Mouse (Mus musculus) neural tube, embryonic 11.5 days (tissue): ENCODE results near the gene Fbll1. TPM values are rescaled to one million over a fixed set of nuclear protein-coding genes. Genes with fewer than 3 reads are reported as not detected.
A peak's percentile ranks its signal among the peaks of the same experiment; 100 is the strongest.
"Not testable (repeated sequence)": the region's sequence is repeated elsewhere in the genome, so short reads cannot be mapped to it uniquely, and the experiment has no call there.

ENCODE experiments used
- ATAC-seq: fragments of 200-750 bp; cut with Nextera tagmentation; 2 replicates; pipeline ENCODE4 v1.8.0; 2017; ENCODE audit warnings: moderate number of reproducible peaks, mild to moderate bottlenecking, moderate TSS enrichment, moderate library complexity; ENCODE audit not compliant: insufficient read depth, low FRiP score, low TSS enrichment
- DNase-seq: peaks from one replicate; pipeline ENCODE4 v3.0.0-alpha.2; 2015; ENCODE audit warnings: low spot score
- H3K27ac ChIP-seq: fragments of 300-500 bp; sonication (generic); 2 replicates; pipeline ENCODE4 v1.5.1; 2014; ENCODE audit warnings: low read depth, mild to moderate bottlenecking, low read length
- H3K27me3 ChIP-seq: fragments of 300-500 bp; sonication (generic); 2 replicates; pipeline ENCODE4 v1.6.1; 2014; ENCODE audit warnings: mild to moderate bottlenecking, low read length, mixed read lengths; ENCODE audit not compliant: control insufficient read depth, insufficient read depth
- H3K36me3 ChIP-seq: fragments of 300-500 bp; sonication (generic); 2 replicates; pipeline ENCODE4 v1.6.1; 2014; ENCODE audit warnings: mild to moderate bottlenecking, low read length, moderate library complexity, mixed read lengths; ENCODE audit not compliant: control insufficient read depth, insufficient read depth
- H3K4me1 ChIP-seq: fragments of 300-500 bp; sonication (generic); 2 replicates; pipeline ENCODE4 v1.6.1; 2014; ENCODE audit warnings: low read length, mixed read lengths; ENCODE audit not compliant: control insufficient read depth, insufficient read depth
- H3K4me2 ChIP-seq: fragments of 300-500 bp; sonication (generic); 2 replicates; pipeline ENCODE4 v1.6.1; 2014; ENCODE audit warnings: low read depth, mild to moderate bottlenecking, moderate library complexity
- H3K4me3 ChIP-seq: fragments of 300-500 bp; sonication (generic); 2 replicates; pipeline ENCODE4 v1.5.1; 2014; ENCODE audit warnings: low read depth, low read length
- H3K9ac ChIP-seq: fragments of 300-500 bp; sonication (generic); 2 replicates; pipeline ENCODE4 v1.6.1; 2014; ENCODE audit warnings: mild to moderate bottlenecking, low read length
- H3K9me3 ChIP-seq: fragments of 300-500 bp; sonication (generic); 2 replicates; pipeline ENCODE4 v1.6.1; 2016; ENCODE audit warnings: low read length; ENCODE audit not compliant: control insufficient read depth
- WGBS: fragments of 180-500 bp; shearing (Covaris S2); extraction: QIAGEN DNeasy Blood & Tissue Kit; methylation state at CpG from one replicate; pipeline ENCODE4 v1.1.7; 2014; 5-methylcytosine and 5-hydroxymethylcytosine counted together
- polyA plus RNA-seq: library from polyadenylated mRNA; unstranded; fragments of >200 nt; fragmentation: Nextera tagmentation; extraction: Ambion mirVana; gene quantifications from 2 replicates; pipeline ENCODE4 v1.2.1, GENCODE M21; 2014

The Fbll1 gene
- polyA plus RNA-seq, 1 experiment from 2014 or later: 4.3 TPM

GRCm38 (mm10) chr11:35797751-35798494, 761 bp downstream of the Fbll1 start:
- H3K36me3 ChIP-seq: no peaks in the 10 kb centered on the region
- peak overlapping the region; percentile 48 for H3K9ac ChIP-seq
- ATAC-seq (peak; percentile 58; the same call in 1 of the 2 replicates), DNase-seq (peak; percentile 27)
- H3K4me3 ChIP-seq: peak overlapping the region; percentile 52
- no peaks in the 10 kb centered on the region; the same call in 1 of the 2 replicates for H3K4me1 ChIP-seq
- H3K4me2 ChIP-seq: peak overlapping the region; percentile 71
- H3K9me3 ChIP-seq: no peaks in the 10 kb centered on the region
- no peak overlapping the region for H3K27ac ChIP-seq
- WGBS: 3% methylated on average over 76 of the region's 86 CpGs
- H3K27me3 ChIP-seq: peaks cover 36% of the 10 kb centered on the region

GRCm38 (mm10) chr11:35792800-35793199, 5.9 kb downstream of the Fbll1 start:
- H3K4me1 ChIP-seq, DNase-seq, H3K27ac ChIP-seq, H3K9me3 ChIP-seq, H3K9ac ChIP-seq, H3K36me3 ChIP-seq, H3K4me2 ChIP-seq, H3K4me3 ChIP-seq, ATAC-seq: not testable (repeated sequence)
- H3K27me3 ChIP-seq: peaks cover 22% of the 10 kb centered on the region
- WGBS: 83% methylated on average over 5 of the region's 5 CpGs

GRCm38 (mm10) chr11:35788443-35788842, 10.2 kb downstream of the Fbll1 start:
- ATAC-seq (no peak), DNase-seq (no peak)
- H3K4me3 ChIP-seq: no peak overlapping the region
- H3K27me3 ChIP-seq: no peaks in the 10 kb centered on the region
- H3K9ac ChIP-seq: no peak overlapping the region
- WGBS: 71% methylated on average over 2 of the region's 2 CpGs
- peaks cover 15% of the 10 kb centered on the region for H3K36me3 ChIP-seq
- H3K27ac ChIP-seq: no peak overlapping the region
- H3K4me1 ChIP-seq: no peaks in the 10 kb centered on the region
- no peaks in the 10 kb centered on the region for H3K9me3 ChIP-seq
- no peak overlapping the region for H3K4me2 ChIP-seq

DNA sequence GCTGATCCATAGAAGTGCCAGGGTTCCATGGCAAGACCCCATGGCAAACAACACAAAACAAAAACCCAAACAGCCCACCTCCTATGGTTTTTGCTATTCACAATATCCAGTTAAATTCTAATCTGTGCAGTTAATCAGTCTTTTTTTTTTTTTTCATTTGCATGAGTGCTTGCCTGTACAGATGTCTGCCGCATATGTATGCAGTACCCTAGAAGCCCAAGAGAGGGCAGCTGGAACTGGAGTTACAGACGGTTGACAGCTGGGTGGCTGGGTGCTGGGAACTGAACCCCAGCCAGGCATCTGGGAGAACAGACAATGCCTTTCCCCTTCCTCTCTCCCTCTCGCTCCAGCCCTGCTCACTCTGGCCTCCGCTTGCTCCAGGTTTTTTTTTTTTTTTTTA, 14.1 kb downstream of the Fbll1 start:
- Histone ChIP-seq H3K27ac (no peak overlapping the region), H3K9me3 (no peaks in the 10 kb centered on the region), H3K36me3 (peaks cover 25% of the 10 kb centered on the region)

GRCm38 (mm10) chr11:35784002-35784401, 14.7 kb downstream of the Fbll1 start:
- Histone ChIP-seq H3K4me2 (no peak overlapping the region), H3K27me3 (no peaks in the 10 kb centered on the region), H3K27ac (no peak overlapping the region), H3K4me1 (no peaks in the 10 kb centered on the region), H3K9ac (no peak overlapping the region), H3K36me3 (peaks cover 29% of the 10 kb centered on the region), H3K4me3 (no peak overlapping the region), H3K9me3 (no peaks in the 10 kb centered on the region)
- DNase-seq (no peak), ATAC-seq (no peak)
- 98% methylated on average over 3 of the region's 3 CpGs for WGBS

More for the DNA sequence above, 14.1 kb downstream of the Fbll1 start:
- H3K9ac ChIP-seq: no peak overlapping the region
- DNase-seq (no peak), ATAC-seq (no peak)
- 97% methylated on average over 4 of the region's 4 CpGs for WGBS
- no peak overlapping the region for H3K4me2 ChIP-seq
- no peak overlapping the region for H3K4me3 ChIP-seq
- no peaks in the 10 kb centered on the region for H3K27me3 ChIP-seq
- H3K4me1 ChIP-seq: no peaks in the 10 kb centered on the region

DNA sequence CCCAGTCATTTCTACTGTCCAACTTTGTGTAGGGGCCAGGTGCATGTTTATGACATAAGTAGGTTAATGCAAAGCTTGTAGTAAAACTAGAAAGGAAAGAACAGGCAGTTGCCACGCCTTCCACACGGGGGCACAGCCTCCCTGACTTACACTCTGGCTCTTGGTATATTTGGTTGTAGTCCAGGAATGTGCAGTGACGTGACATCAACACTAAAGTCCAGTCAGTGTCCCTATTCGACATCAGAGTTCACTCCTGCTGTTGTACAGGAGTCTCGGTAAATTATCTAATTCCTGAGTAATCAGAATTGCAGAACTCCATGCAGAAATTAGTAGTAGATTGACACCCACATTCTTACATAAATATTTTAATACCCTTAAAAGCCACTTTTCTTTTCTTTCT, 15.6 kb downstream of the Fbll1 start:
- Histone ChIP-seq H3K27ac (no peak overlapping the region), H3K4me2 (no peak overlapping the region), H3K4me3 (no peak overlapping the region), H3K36me3 (peaks cover 31% of the 10 kb centered on the region), H3K9me3 (no peaks in the 10 kb centered on the region), H3K9ac (no peak overlapping the region), H3K4me1 (no peaks in the 10 kb centered on the region), H3K27me3 (no peaks in the 10 kb centered on the region)
- WGBS: 93% methylated on average over 5 of the region's 5 CpGs
- DNase-seq: no peak
- ATAC-seq: no peak

- no peak overlapping the region for H3K4me3 ChIP-seq
- no peak for ATAC-seq
- no peaks in the 10 kb centered on the region for H3K9me3 ChIP-seq
- 93% methylated on average over 3 of the region's 3 CpGs for WGBS
- no peak for DNase-seq
- no peak overlapping the region for H3K27ac ChIP-seq
- no peaks in the 10 kb centered on the region for H3K4me1 ChIP-seq
- no peak overlapping the region for H3K4me2 ChIP-seq
- no peaks in the 10 kb centered on the region for H3K27me3 ChIP-seq
- no peak overlapping the region for H3K9ac ChIP-seq
- peaks cover 31% of the 10 kb centered on the region for H3K36me3 ChIP-seq
Measured at GRCm38 (mm10) chr11:35782444-35782843, 16.2 kb downstream of the Fbll1 start.

- H3K4me3 ChIP-seq: no peak overlapping the region
- H3K9ac ChIP-seq: no peak overlapping the region
- no peak overlapping the region for H3K4me2 ChIP-seq
- DNase-seq (no peak), ATAC-seq (no peak)
- no peaks in the 10 kb centered on the region for H3K4me1 ChIP-seq
- H3K36me3 ChIP-seq: peaks cover 30% of the 10 kb centered on the region
- H3K9me3 ChIP-seq: no peaks in the 10 kb centered on the region
- H3K27ac ChIP-seq: no peak overlapping the region
- 90% methylated on average over 3 of the region's 3 CpGs for WGBS
- H3K27me3 ChIP-seq: no peaks in the 10 kb centered on the region
Measured at GRCm38 (mm10) chr11:35780336-35780735, 18.3 kb downstream of the Fbll1 start.

DNA sequence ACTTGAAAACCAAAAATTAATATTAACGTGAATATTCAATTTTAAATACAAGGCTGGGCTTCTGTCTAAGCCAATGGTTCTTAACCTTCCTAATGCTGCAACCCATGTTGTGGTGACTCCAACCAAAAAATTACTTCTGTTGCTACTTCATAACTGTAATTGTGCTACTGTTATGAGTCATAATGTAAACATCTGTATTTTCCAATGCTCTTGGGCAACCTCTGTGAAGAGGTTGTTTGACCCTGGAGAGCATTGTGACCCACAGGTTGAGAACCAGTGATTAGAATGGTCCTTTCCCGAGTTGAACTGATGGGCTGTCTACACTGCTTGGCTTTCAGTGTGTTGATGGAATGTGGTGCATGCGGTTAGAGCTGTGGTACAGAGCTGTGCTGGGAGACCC, 22.2 kb downstream of the Fbll1 start:
- Histone ChIP-seq H3K36me3 (peaks cover 8% of the 10 kb centered on the region), H3K9me3 (no peaks in the 10 kb centered on the region), H3K27ac (no peak overlapping the region), H3K9ac (no peak overlapping the region), H3K4me2 (no peak overlapping the region), H3K4me1 (no peaks in the 10 kb centered on the region), H3K4me3 (no peak overlapping the region), H3K27me3 (no peaks in the 10 kb centered on the region)
- 91% methylated on average over 3 of the region's 3 CpGs for WGBS
- DNase-seq (no peak), ATAC-seq (no peak)
